Mouse (Mus musculus) frontal cortex, adult 2 months (tissue): Measurements from ENCODE around the gene Pramef8. TPM values are rescaled to one million over a fixed set of nuclear protein-coding genes. Genes with fewer than 3 reads are reported as not detected.
A peak's percentile ranks its signal among the peaks of the same experiment; 100 is the strongest.
"Not testable (repeated sequence)": the region's sequence is repeated elsewhere in the genome, so short reads cannot be mapped to it uniquely, and the experiment has no call there.

Source experiments
- DNase-seq, 2 experiments: peaks; one replicate each; pipeline ENCODE4 v3.0.0; 2022; ENCODE audit warnings: low spot score in 1 of 2; ENCODE audit errors: extremely low spot score in 1 of 2
- polyA plus RNA-seq: library from polyadenylated mRNA; depleted of rRNA; stranded (reverse); fragments of >200 nt; gene quantifications from 2 replicates; pipeline ENCODE4 v1.2.3, GENCODE M21; 2012; rRNA removed

Pramef8 gene
- 9.4 and 9.5 TPM in 2 replicates for polyA plus RNA-seq

GRCm38 (mm10) chr4:143412219-143413092, at the start of gene Pramef8:
Gene Pramef8 (plus strand): TSS chr4:143412426.
- DNase-seq, result peak; percentile 84 to 92

DNA sequence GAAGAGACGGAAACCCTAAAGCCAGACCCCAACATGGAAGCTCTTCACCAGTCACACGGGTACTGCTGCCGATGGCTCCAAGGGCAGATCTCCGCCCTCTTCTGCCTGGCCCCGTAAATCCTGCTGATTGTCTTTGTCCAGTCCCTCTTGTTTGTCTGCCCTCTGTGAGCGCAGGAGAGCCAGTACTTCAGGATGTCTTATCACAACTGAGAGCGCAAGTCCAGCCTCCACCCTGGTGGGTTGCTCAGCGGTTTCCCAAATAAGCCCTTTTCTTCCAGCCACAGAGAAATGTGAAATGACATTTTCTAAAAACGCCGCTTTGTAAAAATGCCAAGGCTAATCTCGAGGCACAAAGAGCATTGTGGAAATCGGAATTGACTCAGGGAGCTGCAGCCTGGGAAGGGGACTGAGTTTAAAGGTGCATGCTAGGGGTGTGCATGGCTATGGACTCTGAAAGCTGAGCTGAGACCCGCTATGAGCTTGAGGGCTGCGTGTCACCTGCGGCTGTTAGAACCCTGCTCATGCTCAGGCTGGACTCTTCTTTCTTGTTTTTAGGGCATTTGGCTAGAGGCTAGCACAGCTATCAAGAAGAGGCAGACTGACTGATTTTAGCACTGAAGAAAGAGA, 45.7 kb upstream of the Pramef8 start:
- DNase-seq, result no peak

- no peak for DNase-seq
These were observed 32.7 kb upstream of the Pramef8 start for GRCm38 (mm10) chr4:143379480-143379879.

DNA sequence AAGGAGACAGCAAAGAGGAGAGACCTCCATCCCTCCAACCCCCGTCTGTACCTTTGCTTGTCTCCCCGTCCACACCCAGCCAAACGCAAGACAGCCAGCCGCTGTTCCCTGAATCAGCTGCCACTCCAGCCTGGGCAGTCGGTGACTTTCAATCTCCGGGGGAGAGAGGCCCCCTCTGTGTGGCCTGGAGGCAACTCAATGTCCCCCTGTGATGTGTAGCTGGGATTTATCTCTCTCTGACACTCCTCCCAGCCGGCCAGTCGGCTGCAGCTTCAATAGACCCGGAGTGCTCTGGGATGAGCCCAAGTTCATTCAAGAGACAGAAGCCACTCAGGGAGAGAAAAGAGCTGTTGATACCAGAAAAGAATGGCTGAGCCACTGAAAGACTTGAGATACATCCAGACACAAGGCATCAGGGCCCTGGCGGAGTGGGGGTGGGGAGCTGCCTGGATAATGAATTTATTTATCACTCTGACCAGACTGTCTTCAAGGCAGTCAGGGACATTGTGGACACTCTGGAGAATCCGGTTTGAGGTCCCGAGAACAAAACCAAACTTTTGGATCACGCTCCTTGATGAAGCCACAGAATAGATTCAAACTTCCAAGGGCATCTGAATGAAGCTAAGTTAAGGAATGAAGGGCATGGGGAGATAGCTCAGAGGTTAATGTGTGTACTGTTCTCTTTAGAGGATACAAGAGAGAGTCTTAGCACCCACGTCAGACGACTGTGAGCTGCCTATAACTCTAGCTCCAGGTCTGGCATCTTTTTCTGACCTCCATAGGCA, 32.1 kb upstream of the Pramef8 start:
- DNase-seq, result no peak

GRCm38 (mm10) chr4:143380716-143381004, 31.6 kb upstream of the Pramef8 start:
- DNase-seq, result peak in 1 of 2 experiments; percentile 41

DNA sequence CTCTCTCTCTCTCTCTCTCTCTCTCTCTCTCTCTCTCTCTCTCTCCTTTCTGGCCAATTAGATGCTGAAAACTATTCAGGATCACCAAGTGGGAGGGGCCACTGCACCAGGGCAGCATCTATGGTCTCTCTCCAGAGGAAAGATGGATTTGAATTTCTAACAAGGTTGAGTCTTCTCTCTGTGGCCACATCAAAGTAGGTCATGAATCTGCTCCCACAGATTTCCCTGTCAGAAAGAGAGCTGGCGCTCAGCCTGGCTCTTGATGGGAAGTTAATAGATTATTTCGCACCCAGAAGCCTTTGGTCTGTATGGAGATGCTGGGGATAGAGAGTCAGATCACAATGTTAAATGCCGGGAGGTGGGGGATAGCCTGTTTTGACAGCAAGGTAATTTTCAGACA, 30.1 kb upstream of the Pramef8 start:
- DNase-seq, result no peak

GRCm38 (mm10) chr4:143383646-143384045, 28.6 kb upstream of the Pramef8 start:
- no peak for DNase-seq

- DNase-seq, result peak in 1 of 2 experiments; percentile 25
These were observed 23.1 kb upstream of the Pramef8 start for GRCm38 (mm10) chr4:143388955-143389702.

GRCm38 (mm10) chr4:143394181-143394580, 18.0 kb upstream of the Pramef8 start, which contains the start of gene Pramel1:
Gene Pramel1 (plus strand): TSS chr4:143394428.
- DNase-seq, result no peak

DNA sequence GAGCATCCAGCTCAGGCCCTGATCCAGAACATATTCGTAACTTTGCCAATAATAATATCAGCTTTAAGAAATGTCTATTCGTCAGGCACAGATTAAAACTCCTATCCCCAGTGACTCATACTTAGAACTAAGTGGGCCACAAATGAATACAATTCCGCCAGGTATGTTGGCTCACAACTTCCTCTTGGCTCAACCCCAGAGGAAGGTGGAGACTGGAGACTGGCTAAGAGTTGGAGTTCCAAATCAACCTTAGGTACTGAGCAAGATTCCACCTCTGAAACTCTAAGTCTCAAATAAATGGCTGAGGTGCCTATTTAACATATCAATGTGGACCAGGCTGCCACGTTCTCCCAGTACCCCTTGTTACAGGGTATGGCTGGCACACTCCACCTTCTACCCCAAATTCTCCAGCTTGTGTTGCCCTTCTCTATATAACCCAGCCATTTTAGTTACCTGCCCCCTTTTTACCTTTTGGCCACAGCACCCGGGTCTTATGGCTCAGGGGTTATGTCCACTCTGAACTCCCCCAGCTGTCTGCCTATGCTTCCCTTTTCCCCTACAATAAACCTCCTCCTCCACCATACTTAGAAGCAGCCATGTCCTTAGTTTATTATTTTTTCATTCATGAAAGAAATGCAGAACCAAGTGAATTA, 534 bp upstream of the Pramef8 start:
- DNase-seq, result no peak

DNA sequence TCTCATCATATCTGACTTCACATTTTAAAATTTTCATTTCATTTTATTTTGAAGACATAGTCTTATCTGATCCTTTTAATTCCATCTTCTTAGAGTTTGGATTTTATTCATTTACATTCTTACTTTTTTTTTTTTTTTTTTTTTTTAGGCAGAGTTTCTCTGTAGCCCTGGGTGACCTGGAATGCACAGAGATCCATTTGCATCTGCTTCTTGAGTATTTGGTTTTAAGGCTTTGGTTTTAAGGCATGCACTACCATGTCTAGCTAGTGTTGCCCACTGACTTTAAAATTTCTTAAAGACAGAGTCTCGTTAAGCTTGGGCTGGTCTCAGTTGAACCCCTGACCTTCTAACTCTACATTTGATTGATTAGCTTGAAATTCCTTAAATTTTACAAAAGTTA, 1.4 kb downstream of the Pramef8 start:
- DNase-seq, result no peak

DNA sequence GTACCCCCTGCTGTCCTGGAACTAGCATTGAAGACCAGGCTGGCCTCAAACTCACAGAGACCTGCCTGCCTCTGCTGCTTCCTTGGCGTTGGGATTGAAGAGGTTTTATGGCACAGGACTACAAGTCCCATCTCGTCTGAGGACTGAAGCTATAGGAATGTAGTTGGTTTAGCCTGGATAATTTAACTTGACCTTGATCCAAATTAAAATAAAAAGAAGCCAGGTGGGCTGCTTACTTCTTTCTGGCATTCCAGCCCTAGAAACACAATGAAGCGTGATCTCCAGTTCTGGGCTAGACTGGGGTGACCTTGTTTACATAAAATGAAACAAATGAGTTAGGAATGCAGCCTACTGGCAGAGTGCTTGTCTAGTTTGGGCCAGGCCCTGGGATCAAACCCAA, 1.9 kb downstream of the Pramef8 start:
- no peak for DNase-seq

- DNase-seq, result not testable (repeated sequence)
These were observed 14.5 kb downstream of the Pramef8 start for GRCm38 (mm10) chr4:143426770-143427169.

DNA sequence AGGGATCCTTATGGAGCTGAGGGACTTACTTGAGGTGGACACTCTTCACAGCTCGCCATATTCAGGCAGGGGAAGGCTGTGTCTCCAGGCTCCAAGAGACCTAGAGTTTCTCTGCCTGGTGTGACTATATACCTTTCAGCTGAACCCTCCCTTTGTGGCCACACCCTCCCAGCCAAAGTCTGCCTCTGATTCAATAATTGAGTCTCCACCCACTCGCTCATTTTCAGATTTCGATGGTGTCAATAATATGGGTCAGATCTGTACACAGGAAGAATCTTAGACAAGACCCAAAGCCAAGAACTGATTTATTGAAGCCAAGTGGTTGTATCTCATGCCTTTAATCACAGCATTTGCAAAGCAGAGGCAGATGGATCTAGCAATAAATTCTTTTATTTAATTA, 38.0 kb downstream of the Pramef8 start, which contains the start of gene Oog4:
TSS of gene Oog4 (minus strand) at position 101 of the 400 bp plus-strand sequence.
- DNase-seq, result no peak

Other genes with a start within 250 kb of the Pramef8 start
- 19.2 and 19.6 TPM in 2 replicates for gene Prdm2, start 199.4 kb upstream of the Pramef8 start, polyA plus RNA-seq
- 12.3 and 15.7 TPM in 2 replicates for gene Pdpn, start 112.9 kb upstream of the Pramef8 start, polyA plus RNA-seq
- 2.8 and 3.9 TPM in 2 replicates for gene Lrrc38, start 62.7 kb upstream of the Pramef8 start, polyA plus RNA-seq
- gene Pramel1, start 18.0 kb upstream of the Pramef8 start, polyA plus RNA-seq, result 0.06 and 0.11 TPM in 2 replicates
- gene Oog4, start 37.9 kb downstream of the Pramef8 start, polyA plus RNA-seq, result not detected in 2 replicates
- gene Gm13043, start 98.9 kb downstream of the Pramef8 start, polyA plus RNA-seq, result not detected in 2 replicates
- not detected in 2 replicates for gene Gm13040, start 123.5 kb downstream of the Pramef8 start, polyA plus RNA-seq
- not detected in 2 replicates for gene BC080695, start 139.3 kb downstream of the Pramef8 start, polyA plus RNA-seq
- not detected in 2 replicates for gene Gm13057, start 139.3 kb downstream of the Pramef8 start, polyA plus RNA-seq
- gene Gm13083, start 202.6 kb downstream of the Pramef8 start, polyA plus RNA-seq, result not detected in 2 replicates
- gene Gm13088, start 244.8 kb downstream of the Pramef8 start, polyA plus RNA-seq, result not detected in 2 replicates